ENCODE assay signal across 21 mouse cellular contexts in genomic region chr17:31576394-31577175, GRCm38 (mm10). TPM values are rescaled to one million over a fixed set of nuclear protein-coding genes. Genes with fewer than 3 reads are reported as not detected.
DNase-seq lines count a peak whose midpoint lies in the region; ATAC-seq and TF ChIP-seq lines count a peak whose summit lies in the region.
"Had no signal": no experiment of that assay in that cellular context is flagged by ENCODE, and none has a peak within 500 bp of the region (broad histone marks: within the 10 kb centered on the region; RNA-seq: fewer than 3 reads in every experiment).

No protein-coding gene starts in this region.

- no peaks in the 10 kb centered on the region for H3K27me3 ChIP-seq in midbrain, postnatal 0 days (ENCODE audit: insufficient read depth, low read length)
- H3K27me3 ChIP-seq in midbrain, embryonic 15.5 days (replicated peaks) = no peaks in the 10 kb centered on the region
- no peaks in the 10 kb centered on the region for H3K27me3 ChIP-seq in intestine, embryonic 16.5 days (replicated peaks; ENCODE audit: control insufficient read depth, insufficient read depth, low read length)
- H3K27me3 ChIP-seq: hindbrain, embryonic 13.5 days; liver, embryonic 13.5 days; midbrain, embryonic 12.5 days; neural tube, embryonic 13.5 days had no signal

- no peaks in the 10 kb centered on the region for H3K36me3 ChIP-seq in midbrain, postnatal 0 days (ENCODE audit: insufficient read depth, low read length)
- H3K36me3 ChIP-seq in midbrain, embryonic 15.5 days (replicated peaks) = no peaks in the 10 kb centered on the region
- no peaks in the 10 kb centered on the region for H3K36me3 ChIP-seq in intestine, embryonic 16.5 days (ENCODE audit: control insufficient read depth, insufficient read depth, low read length)
- H3K36me3 ChIP-seq: midbrain, embryonic 12.5 days had no signal

- no peaks in the 10 kb centered on the region for H3K4me1 ChIP-seq in midbrain, postnatal 0 days (ENCODE audit: insufficient read depth, low read length)
- H3K4me1 ChIP-seq in midbrain, embryonic 15.5 days = peaks cover 13% of the 10 kb centered on the region; the same call in 1 of the 2 replicates
- H3K4me1 ChIP-seq in intestine, embryonic 16.5 days (ENCODE audit: control insufficient read depth, insufficient read depth, low read length) = 0 out of 2 replicates have a peak, but pooled peaks cover 5% of the 10 kb centered on the region

- no peak overlapping the region for H3K9ac ChIP-seq in midbrain, postnatal 0 days (replicated peaks; ENCODE audit: low read length, poor library complexity, severe bottlenecking)
- no peak overlapping the region for H3K9ac ChIP-seq in midbrain, embryonic 15.5 days
- H3K9ac ChIP-seq in intestine, embryonic 16.5 days (ENCODE audit: low read depth, low read length) = no peak overlapping the region
- H3K9ac ChIP-seq: hindbrain, embryonic 13.5 days; liver, embryonic 13.5 days; midbrain, embryonic 12.5 days; neural tube, embryonic 13.5 days had no signal

- H3K9me3 ChIP-seq in midbrain, postnatal 0 days (ENCODE audit: low read length) = no peaks in the 10 kb centered on the region
- no peaks in the 10 kb centered on the region for H3K9me3 ChIP-seq in midbrain, embryonic 15.5 days
- no peaks in the 10 kb centered on the region for H3K9me3 ChIP-seq in intestine, embryonic 16.5 days (ENCODE audit: control insufficient read depth, low read length)
- H3K9me3 ChIP-seq: hindbrain, embryonic 13.5 days; liver, embryonic 13.5 days; midbrain, embryonic 12.5 days; neural tube, embryonic 13.5 days had no signal

- DNase-seq in midbrain, postnatal 0 days (ENCODE audit: low spot score) = peak; percentile 61
- DNase-seq in cerebellum, adult 11-12 months = peak; percentile 87
- DNase-seq in cerebellum, postnatal 10 days = peak; percentile 85 to 87
- DNase-seq in heart, postnatal 4 days = no peak
- no peak for DNase-seq in spleen, postnatal 10 days (ENCODE audit: low spot score in 2 of 2)
- DNase-seq: adrenal gland, postnatal 10 days; gastrocnemius, postnatal 10 days; kidney, adult 2 months; layer of hippocampus, postnatal 36 days; liver, embryonic 13.5 days; lung, adult 2 months; thymus, postnatal 14 days had no signal

- no peak for TF ChIP-seq CTCF in midbrain, postnatal 0 days (IDR thresholded peaks at IDR 0.05)

- whole genome bisulfite sequencing in midbrain, postnatal 0 days = 84% methylated on average over 10 of the region's 10 CpGs
- WGBS in midbrain, embryonic 15.5 days = 82% methylated on average over 10 of the region's 10 CpGs
- WGBS in intestine, embryonic 16.5 days = 73% methylated on average over 10 of the region's 10 CpGs

- H3K4me2 ChIP-seq in midbrain, postnatal 0 days (ENCODE audit: low read depth, low read length, poor library complexity, severe bottlenecking) = no peak overlapping the region
- H3K4me2 ChIP-seq in midbrain, embryonic 15.5 days = no peak overlapping the region
- no peak overlapping the region for H3K4me2 ChIP-seq in intestine, embryonic 16.5 days (ENCODE audit: low read depth, low read length)
- H3K4me2 ChIP-seq: heart, embryonic 11.5 days; hindbrain, embryonic 13.5 days; liver, embryonic 13.5 days; midbrain, embryonic 12.5 days; neural tube, embryonic 13.5 days had no signal

- ATAC-seq in midbrain, postnatal 0 days (ENCODE audit: low FRiP score) = no peak
- ATAC-seq in midbrain, embryonic 15.5 days (replicated peaks) = no peak
- no peak for ATAC-seq in intestine, embryonic 16.5 days
- ATAC-seq: forebrain, embryonic 14.5 days; inflammation-experienced regulatory T-cells, adult 6 months had no signal

- H3K27ac ChIP-seq in midbrain, postnatal 0 days (ENCODE audit: low read depth, low read length) = no peak overlapping the region
- no peak overlapping the region for H3K27ac ChIP-seq in midbrain, embryonic 15.5 days
- H3K27ac ChIP-seq in intestine, embryonic 16.5 days (ENCODE audit: low read length) = no peak overlapping the region
- H3K27ac ChIP-seq: hindbrain, embryonic 13.5 days; kidney, postnatal 0 days; liver, embryonic 13.5 days; midbrain, embryonic 12.5 days; neural tube, embryonic 13.5 days had no signal

- no peak overlapping the region for H3K4me3 ChIP-seq in midbrain, postnatal 0 days (ENCODE audit: low read depth, low read length)
- no peak overlapping the region for H3K4me3 ChIP-seq in midbrain, embryonic 15.5 days
- no peak overlapping the region for H3K4me3 ChIP-seq in intestine, embryonic 16.5 days (ENCODE audit: low read length)
- H3K4me3 ChIP-seq: hindbrain, embryonic 13.5 days; liver, embryonic 13.5 days; midbrain, embryonic 12.5 days; neural tube, embryonic 13.5 days had no signal

RNA-seq across cellular contexts. Expression of gene Pknox1, which starts 12.1 kb away (rescaled TPM):
- total RNA-seq in midbrain, postnatal 0 days (2014; rRNA removed) = 18.3 and 22.7 TPM in 2 replicates
- polyA plus RNA-seq in midbrain, postnatal 0 days (2015; fragmentation: Nextera tagmentation; extraction: Ambion mirVana) = 14.3 and 14.9 TPM in 2 replicates
- 21.0 and 21.6 TPM in 2 replicates for polyA plus RNA-seq in midbrain, embryonic 15.5 days (2015; fragmentation: Nextera tagmentation; extraction: Ambion mirVana)
- total RNA-seq in heart, postnatal 4 days (2021) = 10 to 100 TPM; 17.0 to 17.9 TPM
- 25.7 and 27.4 TPM in 2 replicates for polyA plus RNA-seq in intestine, embryonic 16.5 days (2015; fragmentation: Nextera tagmentation; extraction: Ambion mirVana)

RNA-seq across cellular contexts. Expression of gene Ndufv3, which starts 56.7 kb away (rescaled TPM):
- total RNA-seq in midbrain, postnatal 0 days (2014; rRNA removed) = 221 and 257 TPM in 2 replicates
- polyA plus RNA-seq in midbrain, postnatal 0 days (2015; fragmentation: Nextera tagmentation; extraction: Ambion mirVana) = 513 and 552 TPM in 2 replicates
- 426 and 433 TPM in 2 replicates for polyA plus RNA-seq in midbrain, embryonic 15.5 days (2015; fragmentation: Nextera tagmentation; extraction: Ambion mirVana)
- 100 to 1,000 TPM; 873 to 920 TPM for total RNA-seq in heart, postnatal 4 days (2021)
- 467 and 488 TPM in 2 replicates for polyA plus RNA-seq in intestine, embryonic 16.5 days (2015; fragmentation: Nextera tagmentation; extraction: Ambion mirVana)

RNA-seq across cellular contexts. Expression of gene Wdr4, which starts 56.8 kb away (rescaled TPM):
- total RNA-seq in midbrain, postnatal 0 days (2014; rRNA removed) = 66.0 and 66.8 TPM in 2 replicates
- polyA plus RNA-seq in midbrain, postnatal 0 days (2015; fragmentation: Nextera tagmentation; extraction: Ambion mirVana) = 27.0 and 29.3 TPM in 2 replicates
- 42.2 and 45.3 TPM in 2 replicates for polyA plus RNA-seq in midbrain, embryonic 15.5 days (2015; fragmentation: Nextera tagmentation; extraction: Ambion mirVana)
- total RNA-seq in heart, postnatal 4 days (2021) = 10 to 100 TPM; 15.9 to 16.4 TPM
- polyA plus RNA-seq in intestine, embryonic 16.5 days (2015; fragmentation: Nextera tagmentation; extraction: Ambion mirVana) = 39.5 and 42.3 TPM in 2 replicates

Comparison
In these comparisons a context has a peak if more than half of its experiments do, and no peak if none do; other contexts are left out.
1. DNase-seq: peak in midbrain, postnatal 0 days (single experiment), cerebellum, adult 11-12 months (single experiment) and cerebellum, postnatal 10 days (2 of 2); none in heart, postnatal 4 days (single experiment) and spleen, postnatal 10 days (0 of 2).